Mouse (Mus musculus) embryo, embryonic 9.5 days (tissue): ENCODE results near the gene Ttc22.

Source experiments
- DNase-seq: peaks from one replicate; pipeline ENCODE4 v3.0.0-alpha.2; 2017; ENCODE audit errors: extremely low spot score

Ttc22 gene

GRCm38 (mm10) chr4:106622030-106622493 is at the start of gene Ttc22:
Gene Ttc22 (plus strand): TSS chr4:106622432.
- no peak for DNase-seq

- no peak for DNase-seq
These were observed 47.2 kb upstream of the Ttc22 start for GRCm38 (mm10) chr4:106575022-106575421.

- no peak for DNase-seq
These were observed 44.7 kb upstream of the Ttc22 start for GRCm38 (mm10) chr4:106577511-106577910.

GRCm38 (mm10) chr4:106581176-106581864 is 40.9 kb upstream of the Ttc22 start:
- DNase-seq, result no peak

GRCm38 (mm10) chr4:106581865-106582204 is 40.4 kb upstream of the Ttc22 start:
- DNase-seq, result no peak

- DNase-seq, result no peak
These were observed 39.6 kb upstream of the Ttc22 start for GRCm38 (mm10) chr4:106582428-106583153.

GRCm38 (mm10) chr4:106584665-106585064 is 37.6 kb upstream of the Ttc22 start:
- DNase-seq, result no peak

GRCm38 (mm10) chr4:106587075-106587474 is 35.2 kb upstream of the Ttc22 start:
- DNase-seq, result no peak

GRCm38 (mm10) chr4:106590142-106590541 is 32.1 kb upstream of the Ttc22 start:
- no peak for DNase-seq

- no peak for DNase-seq
These were observed 31.4 kb upstream of the Ttc22 start for GRCm38 (mm10) chr4:106590871-106591270.

GRCm38 (mm10) chr4:106593636-106594035 is 28.6 kb upstream of the Ttc22 start:
- DNase-seq, result no peak

- no peak for DNase-seq
These were observed 26.0 kb upstream of the Ttc22 start for GRCm38 (mm10) chr4:106596200-106596599.

- DNase-seq, result no peak
These were observed 25.2 kb upstream of the Ttc22 start for GRCm38 (mm10) chr4:106597055-106597454.

- DNase-seq, result no peak
These were observed 24.5 kb upstream of the Ttc22 start for GRCm38 (mm10) chr4:106597741-106598140.

- DNase-seq, result no peak
These were observed 22.8 kb upstream of the Ttc22 start for GRCm38 (mm10) chr4:106599415-106599814.

- DNase-seq, result no peak
These were observed 21.5 kb upstream of the Ttc22 start for GRCm38 (mm10) chr4:106600770-106601169.

- peak; percentile 51 for DNase-seq
These were observed 15.3 kb upstream of the Ttc22 start for GRCm38 (mm10) chr4:106606639-106607554.

- no peak for DNase-seq
These were observed 14.3 kb upstream of the Ttc22 start for GRCm38 (mm10) chr4:106607905-106608304.

GRCm38 (mm10) chr4:106613105-106613504 is 9.1 kb upstream of the Ttc22 start:
- DNase-seq, result no peak

GRCm38 (mm10) chr4:106613560-106613959 is 8.7 kb upstream of the Ttc22 start:
- no peak for DNase-seq

- DNase-seq, result peak; percentile 74
These were observed 7.9 kb upstream of the Ttc22 start for GRCm38 (mm10) chr4:106614180-106614797.

GRCm38 (mm10) chr4:106614881-106615280 is 7.4 kb upstream of the Ttc22 start:
- no peak for DNase-seq
